Mouse (Mus musculus) frontal cortex, postnatal 25 days (tissue): ENCODE measurements around the gene Olfr920.

ENCODE experiments used
- DNase-seq, 2 experiments: peaks; one replicate each; pipeline ENCODE4 v3.0.0; 2022; ENCODE audit warnings: low spot score in 2 of 2

Olfr920 gene

GRCm38 (mm10) chr9:38751999-38752398, at the start of gene Olfr920:
Gene Olfr920, plus strand, starts transcription at chr9:38752299.
- DNase-seq: no peak

- DNase-seq: no peak
Measured at GRCm38 (mm10) chr9:38718102-38718501, 34.0 kb upstream of the Olfr920 start, which contains the start of gene Vwa5a. Gene Vwa5a, plus strand, starts transcription at chr9:38718268.

GRCm38 (mm10) chr9:38718927-38719441, 33.1 kb upstream of the Olfr920 start:
- DNase-seq: no peak

GRCm38 (mm10) chr9:38724044-38724443, 28.1 kb upstream of the Olfr920 start:
- DNase-seq: no peak

- DNase-seq: no peak
Measured at GRCm38 (mm10) chr9:38728218-38728617, 23.9 kb upstream of the Olfr920 start.

- no peak for DNase-seq
Measured at GRCm38 (mm10) chr9:38741408-38741807, 10.7 kb upstream of the Olfr920 start.

- no peak for DNase-seq
Measured at GRCm38 (mm10) chr9:38744619-38745315, 7.3 kb upstream of the Olfr920 start.

GRCm38 (mm10) chr9:38772768-38773167, 20.7 kb downstream of the Olfr920 start, which contains the start of gene Olfr921:
Gene Olfr921, plus strand, starts transcription at chr9:38773068.
- no peak for DNase-seq

- DNase-seq: no peak
Measured at GRCm38 (mm10) chr9:38792689-38793088, 40.6 kb downstream of the Olfr920 start.

GRCm38 (mm10) chr9:38805696-38806095, 53.6 kb downstream of the Olfr920 start:
- DNase-seq: no peak
